ENCODE assay signal across 8 mouse cellular contexts in the genomic region with DNA sequence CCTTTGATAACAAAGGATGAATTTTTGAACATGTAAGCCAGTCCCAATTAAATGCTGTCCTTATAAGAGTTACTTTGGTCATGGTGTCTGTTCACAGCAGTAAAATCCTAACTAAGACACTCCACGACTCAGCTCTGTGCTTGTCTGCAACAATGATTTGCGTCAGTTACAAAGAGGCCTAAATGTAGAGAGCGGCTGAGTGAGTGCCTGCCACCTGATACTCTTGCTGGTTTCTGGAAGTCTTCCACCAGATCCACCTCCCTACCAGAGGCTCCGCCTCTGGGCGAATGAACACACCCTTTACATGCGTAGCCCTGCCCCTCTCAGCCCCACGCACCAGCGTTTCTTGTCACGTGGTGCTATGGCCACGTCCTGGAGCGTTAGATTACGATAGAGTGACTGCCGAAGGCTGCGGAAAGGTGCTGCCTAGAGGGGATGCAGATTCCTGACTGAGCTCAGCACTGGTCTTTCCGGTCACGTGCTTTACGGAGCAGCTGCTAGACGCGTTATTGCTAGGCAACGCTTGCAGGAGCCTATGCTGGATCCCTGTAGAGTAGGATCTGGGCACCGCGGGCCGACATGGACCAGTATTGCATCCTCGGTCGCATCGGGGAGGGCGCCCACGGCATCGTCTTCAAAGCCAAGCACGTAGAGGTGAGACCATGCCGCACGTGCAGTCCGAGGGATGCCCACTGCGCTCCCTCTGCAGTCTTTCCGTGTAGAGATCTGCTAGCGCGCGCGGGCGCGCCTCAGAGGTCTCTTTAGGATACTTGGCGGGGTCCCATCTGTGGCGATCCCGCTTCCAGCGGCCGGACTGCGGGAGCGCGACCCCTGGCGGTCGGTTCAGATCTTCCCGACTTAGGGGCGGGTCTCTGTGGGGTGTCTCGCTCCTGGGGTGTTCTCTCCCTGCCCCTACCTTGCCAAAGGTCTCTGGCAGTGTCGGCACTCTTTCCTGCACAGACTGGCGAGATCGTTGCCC. TPM values are rescaled to one million over a fixed set of nuclear protein-coding genes. Genes with fewer than 3 reads are reported as not detected.
DNase-seq lines count a peak whose midpoint lies in the region; ATAC-seq and TF ChIP-seq lines count a peak whose summit lies in the region.

A gene (plus strand): TSS at position 298 of the 979 bp plus-strand sequence.

- H3K9me3 ChIP-seq in forebrain, embryonic 10.5 days: no peaks in the 10 kb centered on the region
- H3K9me3 ChIP-seq in heart, embryonic 15.5 days (replicated peaks): no peaks in the 10 kb centered on the region
- no peaks in the 10 kb centered on the region for H3K9me3 ChIP-seq in liver, embryonic 14.5 days (ENCODE audit: control insufficient read depth, low read length)
- no peaks in the 10 kb centered on the region for H3K9me3 ChIP-seq in neural tube, embryonic 11.5 days (ENCODE audit: control insufficient read depth, low read length)
- H3K9me3 ChIP-seq in stomach, postnatal 0 days (ENCODE audit: control insufficient read depth, low read length): no peaks in the 10 kb centered on the region

- H3K36me3 ChIP-seq in forebrain, embryonic 10.5 days (replicated peaks): 0 out of 2 replicates have a peak, but pooled peaks cover 2% of the 10 kb centered on the region
- H3K36me3 ChIP-seq in heart, embryonic 15.5 days: no peaks in the 10 kb centered on the region
- H3K36me3 ChIP-seq in liver, embryonic 14.5 days (replicated peaks; ENCODE audit: control insufficient read depth, insufficient read depth, low read depth): no peaks in the 10 kb centered on the region
- H3K36me3 ChIP-seq in neural tube, embryonic 11.5 days (ENCODE audit: control insufficient read depth, insufficient read depth, low read length): no peaks in the 10 kb centered on the region
- H3K36me3 ChIP-seq in stomach, postnatal 0 days (ENCODE audit: control insufficient read depth, insufficient read depth, low read length): no peaks in the 10 kb centered on the region

- peak; percentile 92 for TF ChIP-seq CTCF in liver, embryonic 14.5 days (IDR thresholded peaks at IDR 0.05; ENCODE audit: low read depth)
- peak; percentile 84 for TF ChIP-seq CTCF in stomach, postnatal 0 days (IDR thresholded peaks at IDR 0.05; ENCODE audit: low read depth)

- H3K4me2 ChIP-seq in heart, embryonic 15.5 days: peak within 1 kb of the TSS; percentile 88
- peak within 1 kb of the TSS; percentile 99 for H3K4me2 ChIP-seq in liver, embryonic 14.5 days (ENCODE audit: low read depth)
- H3K4me2 ChIP-seq in neural tube, embryonic 11.5 days (ENCODE audit: low read depth): peak within 1 kb of the TSS; percentile 66
- peak within 1 kb of the TSS; percentile 88 for H3K4me2 ChIP-seq in stomach, postnatal 0 days (replicated peaks; ENCODE audit: low read depth)

- peak within 1 kb of the TSS; percentile 56 for H3K9ac ChIP-seq in heart, embryonic 15.5 days
- H3K9ac ChIP-seq in liver, embryonic 14.5 days (replicated peaks): peak within 1 kb of the TSS; percentile 68
- H3K9ac ChIP-seq in neural tube, embryonic 11.5 days (ENCODE audit: low read length): peak within 1 kb of the TSS; percentile 60
- H3K9ac ChIP-seq in stomach, postnatal 0 days (ENCODE audit: low read length): peak within 1 kb of the TSS; percentile 66

- H3K4me3 ChIP-seq in forebrain, embryonic 10.5 days: peak within 1 kb of the TSS; percentile 64
- peak within 1 kb of the TSS; percentile 69 for H3K4me3 ChIP-seq in heart, embryonic 15.5 days
- H3K4me3 ChIP-seq in liver, embryonic 14.5 days (ENCODE audit: insufficient read depth in 1 of 2, low read depth in 2 of 2, low read length in 2 of 2): peak within 1 kb of the TSS; percentile 75 to 82
- peak within 1 kb of the TSS; percentile 54 for H3K4me3 ChIP-seq in neural tube, embryonic 11.5 days (ENCODE audit: low read depth, low read length)
- H3K4me3 ChIP-seq in stomach, postnatal 0 days (ENCODE audit: low read depth, low read length): peak within 1 kb of the TSS; percentile 69

- peak; percentile 99 for ATAC-seq in heart, embryonic 15.5 days (replicated peaks; ENCODE audit: insufficient number of reproducible peaks, insufficient read depth, low FRiP score, low read depth)
- ATAC-seq in liver, embryonic 14.5 days (ENCODE audit: insufficient read depth): peak; percentile 99
- peak; percentile 98 for ATAC-seq in neural tube, embryonic 11.5 days (ENCODE audit: insufficient read depth, low FRiP score, low TSS enrichment)
- ATAC-seq in stomach, postnatal 0 days (ENCODE audit: low FRiP score, low TSS enrichment): peak; percentile 100

- DNase-seq in CD8-positive naive resting alpha-beta T cell, adult 2 months (ENCODE audit: low read depth in 2 of 2, low spot score in 2 of 2): peak; percentile 75 to 81
- DNase-seq in c-Kit-positive CD71-negative TER-119-negative erythroid progenitor cells, embryonic 14.5 days (ENCODE audit: low read depth): peak; percentile 80
- DNase-seq in forebrain, embryonic 10.5 days (ENCODE audit: extremely low spot score, low spot score): peak; percentile 93
- DNase-seq in kidney, postnatal 25 days: peak; percentile 92 to 97
- peak; percentile 87 to 94 (median 89) for DNase-seq in liver, embryonic 14.5 days (ENCODE audit: low read depth in 3 of 3, low spot score in 3 of 3)
- DNase-seq in neural tube, embryonic 11.5 days (ENCODE audit: low spot score): peak; percentile 91
- peak; percentile 92 for DNase-seq in stomach, postnatal 0 days (ENCODE audit: low spot score)

- H3K27me3 ChIP-seq in forebrain, embryonic 10.5 days (ENCODE audit: poor library complexity, severe bottlenecking): no peaks in the 10 kb centered on the region
- no peaks in the 10 kb centered on the region for H3K27me3 ChIP-seq in heart, embryonic 15.5 days
- H3K27me3 ChIP-seq in liver, embryonic 14.5 days (ENCODE audit: control insufficient read depth, insufficient read depth, low read length): no peaks in the 10 kb centered on the region
- H3K27me3 ChIP-seq in neural tube, embryonic 11.5 days (ENCODE audit: control insufficient read depth, insufficient read depth, low read length): no peaks in the 10 kb centered on the region
- no peaks in the 10 kb centered on the region for H3K27me3 ChIP-seq in stomach, postnatal 0 days (ENCODE audit: control insufficient read depth, insufficient read depth, low read length)

- under 1% methylated on average over 56 of the region's 57 CpGs for WGBS in forebrain, embryonic 10.5 days
- under 1% methylated on average over 57 of the region's 57 CpGs for WGBS in heart, embryonic 15.5 days
- under 1% methylated on average over 57 of the region's 57 CpGs for WGBS in liver, embryonic 14.5 days (ENCODE audit: insufficient replicate concordance)
- 0% methylated on average over 57 of the region's 57 CpGs for WGBS in neural tube, embryonic 11.5 days
- WGBS in stomach, postnatal 0 days: 0% methylated on average over 57 of the region's 57 CpGs

- H3K27ac ChIP-seq in forebrain, embryonic 10.5 days: peak within 1 kb of the TSS; percentile 89
- H3K27ac ChIP-seq in heart, embryonic 15.5 days: peak within 1 kb of the TSS; percentile 89
- peak within 1 kb of the TSS; percentile 78 for H3K27ac ChIP-seq in liver, embryonic 14.5 days
- peak within 1 kb of the TSS; percentile 87 for H3K27ac ChIP-seq in neural tube, embryonic 11.5 days (ENCODE audit: low read depth, low read length)
- H3K27ac ChIP-seq in stomach, postnatal 0 days (replicated peaks): peak within 1 kb of the TSS; percentile 89

- no peak for TF ChIP-seq EP300 in liver, embryonic 14.5 days (IDR thresholded peaks at IDR 0.05; ENCODE audit: low read depth)
- no peak for TF ChIP-seq EP300 in stomach, postnatal 0 days (optimal IDR thresholded peaks at IDR 0.05)

- H3K4me1 ChIP-seq in forebrain, embryonic 10.5 days: peaks cover 17% of the 10 kb centered on the region
- H3K4me1 ChIP-seq in heart, embryonic 15.5 days (replicated peaks): peaks cover 9% of the 10 kb centered on the region
- peaks cover 7 to 11% of the 10 kb centered on the region in 2 experiments for H3K4me1 ChIP-seq in liver, embryonic 14.5 days (replicated peaks; ENCODE audit: control insufficient read depth in 2 of 2, insufficient read depth in 2 of 2, low read length in 1 of 2)
- H3K4me1 ChIP-seq in neural tube, embryonic 11.5 days (ENCODE audit: control insufficient read depth, insufficient read depth, low read length): no peaks in the 10 kb centered on the region
- no peaks in the 10 kb centered on the region; the same call in 1 of the 2 replicates for H3K4me1 ChIP-seq in stomach, postnatal 0 days (replicated peaks; ENCODE audit: control insufficient read depth, insufficient read depth)

RNA-seq across cellular contexts. Expression of the gene that starts here (rescaled TPM):
- 10.2 and 10.8 TPM in 2 replicates for polyA plus RNA-seq in forebrain, embryonic 10.5 days (2016; fragmentation: Nextera tagmentation; extraction: Ambion mirVana)
- polyA plus RNA-seq in heart, embryonic 15.5 days (2015; fragmentation: Nextera tagmentation; extraction: Ambion mirVana): 6.0 and 10.5 TPM in 2 replicates
- polyA plus RNA-seq in liver, embryonic 14.5 days (2012; rRNA removed): 3.6 and 3.7 TPM in 2 replicates
- 2.7 and 3.4 TPM in 2 replicates for polyA plus RNA-seq in liver, embryonic 14.5 days (2014; fragmentation: Nextera tagmentation; extraction: Ambion mirVana)
- 6.9 and 9.5 TPM in 2 replicates for polyA plus RNA-seq in neural tube, embryonic 11.5 days (2014; fragmentation: Nextera tagmentation; extraction: Ambion mirVana)
- polyA plus RNA-seq in stomach, postnatal 0 days (2015; fragmentation: Nextera tagmentation; extraction: Ambion mirVana): 4.5 and 5.3 TPM in 2 replicates

Comparison
In these comparisons a context has a peak if more than half of its experiments do, and no peak if none do; other contexts are left out.
1. Peak in every context shown above with its lines: DNase-seq, ATAC-seq, H3K4me3 ChIP-seq and H3K27ac ChIP-seq.